In genomic region chr2:117143106-117143505, GRCm38 (mm10) we compare ENCODE assay signal across 19 mouse cellular contexts. TPM values are rescaled to one million over a fixed set of nuclear protein-coding genes. Genes with fewer than 3 reads are reported as not detected.
DNase-seq lines count a peak whose midpoint lies in the region; ATAC-seq lines count a peak whose summit lies in the region.
"Had no signal": no experiment of that assay in that cellular context is flagged by ENCODE, and none has a peak within 500 bp of the region (broad histone marks: within the 10 kb centered on the region; RNA-seq: fewer than 3 reads in every experiment).

No protein-coding gene starts in this region.

- no peaks in the 10 kb centered on the region for H3K9me3 ChIP-seq in megakaryocyte, embryonic 14.5 days
- H3K9me3 ChIP-seq: embryonic facial prominence, embryonic 10.5 days; embryonic facial prominence, embryonic 12.5 days; forebrain, embryonic 13.5 days; forebrain, embryonic 15.5 days had no signal

- no peaks in the 10 kb centered on the region for H3K27me3 ChIP-seq in megakaryocyte, embryonic 14.5 days (replicated peaks)
- H3K27me3 ChIP-seq: embryonic facial prominence, embryonic 12.5 days; forebrain, embryonic 13.5 days; forebrain, embryonic 15.5 days had no signal

- peak overlapping the region; percentile 3 for H3K4me3 ChIP-seq in megakaryocyte, embryonic 14.5 days (replicated peaks)
- H3K4me3 ChIP-seq: embryonic facial prominence, embryonic 10.5 days; embryonic facial prominence, embryonic 12.5 days; forebrain, embryonic 13.5 days; forebrain, embryonic 15.5 days had no signal

- H3K36me3 ChIP-seq in megakaryocyte, embryonic 14.5 days (replicated peaks; ENCODE audit: low read length): no peaks in the 10 kb centered on the region
- H3K36me3 ChIP-seq: embryonic facial prominence, embryonic 10.5 days; embryonic facial prominence, embryonic 12.5 days; forebrain, embryonic 15.5 days had no signal

- ATAC-seq in megakaryocyte, adult 5-6 weeks (ENCODE audit: poor library complexity, severe bottlenecking): no peak
- ATAC-seq: forebrain, embryonic 13.5 days; forebrain, embryonic 15.5 days; forebrain, postnatal 0 days had no signal

- peak; percentile 73 for DNase-seq in heart, adult 11 months
- no peak for DNase-seq in heart, adult 18-20 months
- DNase-seq in lung, adult 18-20 months: no peak
- DNase-seq: adrenal gland, adult 2 months; adrenal gland, postnatal 10 days; adrenal gland, postnatal 25 days; cerebellum, adult 11 months; cerebellum, adult 18-20 months; cerebellum, adult 8-10 months; cerebellum, adult 9-11 months; cerebellum, postnatal 14 days; cerebellum, postnatal 36 days; forebrain, postnatal 0 days had no signal

- H3K4me1 ChIP-seq in megakaryocyte, embryonic 14.5 days: peaks cover 67% of the 10 kb centered on the region
- H3K4me1 ChIP-seq: embryonic facial prominence, embryonic 10.5 days; embryonic facial prominence, embryonic 12.5 days had no signal

RNA-seq across cellular contexts. Expression of gene Spred1, which starts 21.9 kb away (rescaled TPM):
- 10 to 100 TPM; 13.6 to 14.4 TPM for total RNA-seq in heart, adult 18-20 months (2021)
- 0.75 and 0.89 TPM in 2 replicates for polyA plus RNA-seq in megakaryocyte, embryonic 14.5 days (2012; ENCODE audit: insufficient read depth, low replicate concordance)
- 10.7 and 13.4 TPM in 2 replicates for total RNA-seq in megakaryocyte, adult 5-6 weeks (2015)
- 12.5 and 13.9 TPM in 2 replicates for total RNA-seq in megakaryocyte, adult 5-6 weeks (2017)
